Mouse (Mus musculus) urinary bladder, postnatal 4 days (tissue): ENCODE data around the gene Mrpl41.
"Not testable (repeated sequence)": the region's sequence is repeated elsewhere in the genome, so short reads cannot be mapped to it uniquely, and the experiment has no call there.

Experiments
- DNase-seq, 2 experiments: peaks; one replicate each; pipeline ENCODE4 v3.0.0; 2021 to 2022; ENCODE audit warnings: low spot score in 2 of 2

Gene Mrpl41

DNA sequence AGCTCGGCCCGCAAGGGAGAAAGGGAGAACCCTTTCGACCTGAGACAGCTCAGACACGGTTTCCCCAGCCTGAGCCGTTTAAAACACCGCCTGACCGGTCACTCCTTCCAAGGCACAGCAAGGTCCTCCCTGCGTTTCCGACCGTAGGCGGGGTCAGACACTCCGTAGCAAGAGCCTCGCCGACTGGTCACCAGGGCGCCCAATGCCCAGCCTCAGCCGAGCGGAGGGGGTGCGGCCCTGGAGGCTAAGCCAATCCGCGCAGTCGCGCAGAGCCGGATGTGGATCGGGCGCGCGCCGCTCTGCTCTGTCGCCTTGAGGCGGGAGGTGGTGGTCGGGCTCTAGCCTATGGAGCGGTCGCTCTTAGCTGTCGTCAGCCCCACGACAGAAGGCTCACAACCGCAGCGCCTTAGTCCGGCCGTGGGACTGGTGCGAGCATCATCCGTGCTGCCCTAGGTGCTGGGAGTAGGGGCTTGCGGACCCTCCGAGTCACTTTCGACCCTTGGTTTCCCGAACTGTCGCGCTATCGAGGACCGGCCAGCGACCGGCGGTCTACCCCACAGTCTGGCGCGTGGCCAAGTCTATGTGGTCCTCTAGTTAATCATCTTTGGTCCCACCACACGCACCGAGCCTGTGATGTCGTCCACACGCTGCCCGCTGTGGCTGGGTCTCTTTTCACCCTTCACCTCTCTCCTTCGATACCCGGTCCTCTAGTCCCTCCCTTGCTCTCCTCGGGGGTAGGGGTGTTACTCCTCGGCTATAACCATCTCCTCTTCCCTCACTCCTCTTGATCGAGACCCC lies at the start of gene Mrpl41:
Gene Mrpl41, minus strand, starts transcription at position 193 of the 798 bp plus-strand sequence.
- peak; percentile 95 to 96 for DNase-seq

- no peak for DNase-seq
These were observed 47.8 kb upstream of the Mrpl41 start for GRCm38 (mm10) chr2:25022678-25023077.

- DNase-seq, result no peak
These were observed 33.4 kb upstream of the Mrpl41 start for GRCm38 (mm10) chr2:25008250-25008649.

GRCm38 (mm10) chr2:25006767-25007166 lies 31.9 kb upstream of the Mrpl41 start:
- DNase-seq, result no peak

GRCm38 (mm10) chr2:25003946-25004786 lies 29.3 kb upstream of the Mrpl41 start:
- DNase-seq, result no peak

- DNase-seq, result no peak
These were observed 25.8 kb upstream of the Mrpl41 start for GRCm38 (mm10) chr2:25000544-25001235.

GRCm38 (mm10) chr2:24996471-24996870 lies 21.6 kb upstream of the Mrpl41 start:
- no peak for DNase-seq

- no peak for DNase-seq
These were observed 20.4 kb upstream of the Mrpl41 start for GRCm38 (mm10) chr2:24995332-24995731.

GRCm38 (mm10) chr2:24987762-24988161 lies 12.9 kb upstream of the Mrpl41 start:
- DNase-seq, result no peak

DNA sequence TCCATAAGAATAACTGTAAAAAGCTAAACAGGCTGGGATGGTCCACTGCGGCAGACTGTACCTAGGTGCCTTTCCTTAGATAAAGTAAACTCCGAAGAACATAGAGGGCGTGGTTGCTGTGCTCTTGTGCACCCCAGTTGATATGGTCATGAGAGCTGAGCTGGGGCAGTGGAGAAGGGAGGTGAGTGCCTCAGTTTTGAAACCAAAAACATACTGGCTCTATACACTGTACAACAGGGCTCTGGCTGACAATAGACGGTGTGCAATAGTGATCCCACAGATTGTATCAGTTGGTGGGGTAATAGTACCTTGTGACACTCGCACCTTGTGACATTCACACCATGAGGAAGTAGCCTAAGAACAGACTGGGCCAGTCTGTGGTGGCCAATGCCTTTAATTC lies 2.1 kb upstream of the Mrpl41 start:
- DNase-seq, result no peak

- DNase-seq, result peak; percentile 76 to 78
These were observed 903 bp upstream of the Mrpl41 start, which contains the start of gene Pnpla7 for GRCm38 (mm10) chr2:24975704-24976297. Gene Pnpla7 (plus strand): TSS chr2:24976033.

- not testable (repeated sequence) for DNase-seq
These were observed 446 bp downstream of the Mrpl41 start for GRCm38 (mm10) chr2:24974452-24974851.

DNA sequence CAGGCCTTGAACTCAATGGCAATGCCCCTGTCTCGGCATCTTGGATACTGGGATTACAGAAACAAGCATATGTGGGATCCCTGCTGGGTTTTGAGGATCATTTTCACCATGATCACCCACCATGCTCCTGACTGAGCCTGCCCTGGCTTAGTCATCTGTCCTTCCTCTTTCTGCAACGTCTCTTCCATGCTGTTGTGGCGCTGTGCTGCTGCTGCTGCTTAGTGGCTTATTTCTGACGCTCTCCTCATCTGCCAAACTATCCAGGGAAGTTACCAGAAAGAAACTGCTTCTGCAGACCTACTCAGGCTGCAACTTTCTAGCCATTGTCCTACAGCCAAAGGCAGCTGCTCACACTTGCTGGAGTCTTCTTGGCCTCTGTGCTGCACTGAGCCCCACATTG lies 4.5 kb downstream of the Mrpl41 start:
- no peak for DNase-seq

DNA sequence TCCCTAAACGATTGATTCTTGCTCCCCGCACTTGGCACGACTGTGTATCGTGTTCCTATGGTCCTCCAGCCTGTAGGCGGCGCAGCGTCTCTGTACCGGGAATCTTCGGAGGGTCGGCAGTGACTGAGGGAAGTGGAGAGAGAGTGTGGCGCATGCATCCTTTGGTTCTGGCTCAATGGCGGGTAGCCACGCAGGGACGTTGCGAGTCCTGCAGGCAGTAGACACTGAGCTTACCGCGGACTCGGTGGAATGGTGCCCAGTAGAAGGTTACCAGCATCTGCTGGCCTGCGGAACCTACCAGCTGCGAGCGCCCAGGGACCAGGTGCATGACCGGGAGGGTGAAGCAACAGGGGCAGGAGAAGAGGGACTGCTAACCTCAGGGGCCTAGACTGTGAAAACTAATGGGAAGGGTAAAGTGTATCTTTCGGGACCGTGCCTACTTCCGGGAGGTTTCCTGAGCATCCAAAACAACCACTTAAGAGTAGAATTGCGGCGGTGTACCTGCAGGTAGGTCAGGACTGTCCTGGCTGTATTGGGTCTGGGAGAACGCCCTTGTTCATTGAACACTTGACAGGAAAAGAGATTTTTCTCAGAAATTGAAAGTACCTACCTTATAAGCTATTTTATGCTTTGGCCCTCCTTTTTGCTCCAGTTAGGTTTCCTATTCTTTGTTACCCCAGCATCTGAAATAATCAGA lies 12.4 kb downstream of the Mrpl41 start, which contains the start of gene Dph7:
Gene Dph7, plus strand, starts transcription at position 97 of the 697 bp plus-strand sequence.
- peak; percentile 68 to 88 for DNase-seq

DNA sequence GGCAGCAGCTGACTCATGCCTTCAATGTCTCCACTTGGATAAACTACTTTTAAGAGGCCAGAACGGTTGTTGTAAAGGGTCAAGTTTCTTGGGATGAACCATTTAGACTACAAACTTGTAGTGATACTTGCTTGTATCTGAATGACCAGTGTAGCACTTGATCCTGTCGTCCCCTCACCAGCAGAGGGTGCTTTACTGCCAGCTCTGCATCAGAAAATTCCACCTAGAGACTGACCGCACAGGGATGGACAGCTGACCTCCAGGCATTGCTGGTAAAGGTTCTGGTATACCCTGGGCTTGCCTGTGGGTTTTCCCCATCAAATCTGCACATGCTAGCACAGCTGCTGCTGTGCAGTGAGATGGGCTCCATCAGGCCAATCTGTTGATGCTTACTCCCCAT lies 14.0 kb downstream of the Mrpl41 start:
- DNase-seq, result no peak

- DNase-seq, result no peak
These were observed 22.3 kb downstream of the Mrpl41 start for GRCm38 (mm10) chr2:24952537-24953055.

DNA sequence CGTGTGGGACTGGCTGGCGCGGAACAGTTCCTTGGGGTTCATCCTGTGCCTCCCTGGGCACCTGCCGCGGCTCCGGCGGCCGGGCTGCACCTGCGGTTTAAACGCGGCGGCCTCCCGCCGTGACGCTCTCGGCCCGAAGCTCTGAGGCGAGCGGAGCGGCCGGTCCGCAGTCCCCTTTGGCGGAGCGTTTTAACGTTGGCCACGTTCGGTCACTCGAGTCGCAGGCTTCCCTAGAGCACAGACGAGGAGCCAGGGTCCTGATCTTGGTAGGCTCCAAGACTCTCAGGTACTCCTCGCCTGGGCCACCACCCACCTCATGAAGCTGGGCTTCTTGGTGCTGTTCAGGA lies 24.7 kb downstream of the Mrpl41 start:
- DNase-seq, result no peak

- peak; percentile 97 to 99 for DNase-seq
These were observed 25.3 kb downstream of the Mrpl41 start, which contains the start of gene Zmynd19 for GRCm38 (mm10) chr2:24949421-24950188. Gene Zmynd19 (plus strand): TSS chr2:24949792.

GRCm38 (mm10) chr2:24944304-24944703 lies 30.6 kb downstream of the Mrpl41 start:
- DNase-seq, result not testable (repeated sequence)

- DNase-seq, result no peak
These were observed 32.8 kb downstream of the Mrpl41 start for GRCm38 (mm10) chr2:24942092-24942491.
